Mouse (Mus musculus) liver, postnatal 0 days (tissue): ENCODE measurements around the gene Ptprd. TPM values are rescaled to one million over a fixed set of nuclear protein-coding genes. Genes with fewer than 3 reads are reported as not detected.
"Not testable (repeated sequence)": the region's sequence is repeated elsewhere in the genome, so short reads cannot be mapped to it uniquely, and the experiment has no call there.

Experiments
- ATAC-seq: fragments of 200-750 bp; cut with Nextera tagmentation; 2 replicates; pipeline ENCODE4 v1.8.0; 2017; ENCODE audit warnings: mild to moderate bottlenecking, moderate library complexity
- DNase-seq: peaks from one replicate; pipeline ENCODE4 v3.0.0-alpha.2; 2016
- H3K27ac ChIP-seq: fragments of 300-500 bp; sonication (generic); 2 replicates; pipeline ENCODE4 v1.5.1; 2014; ENCODE audit warnings: antibody characterized with exemption, moderate library complexity, mild to moderate bottlenecking, low read depth
- H3K27me3 ChIP-seq: fragments of 300-500 bp; sonication (generic); 2 replicates; pipeline ENCODE4 v1.6.1; 2014; ENCODE audit warnings: low read length, control low read depth, mixed read lengths; ENCODE audit not compliant: insufficient read depth
- H3K36me3 ChIP-seq: fragments of 300-500 bp; sonication (generic); replicated peaks from 2 replicates; pipeline ENCODE4 v1.6.1; 2014; ENCODE audit warnings: mild to moderate bottlenecking, control low read depth, low read length, moderate library complexity, mixed read lengths; ENCODE audit not compliant: insufficient read depth
- H3K4me1 ChIP-seq: fragments of 300-500 bp; sonication (generic); 2 replicates; pipeline ENCODE4 v1.6.1; 2014; ENCODE audit warnings: antibody characterized with exemption, mild to moderate bottlenecking, control low read depth; ENCODE audit not compliant: insufficient read depth
- H3K4me2 ChIP-seq: fragments of 300-500 bp; sonication (generic); 2 replicates; pipeline ENCODE4 v1.6.1; 2014; ENCODE audit warnings: low read depth, mild to moderate bottlenecking, low read length, moderate library complexity, mixed read lengths
- H3K4me3 ChIP-seq: fragments of 300-500 bp; sonication (generic); 2 replicates; pipeline ENCODE4 v1.5.1; 2014; ENCODE audit warnings: low read depth, low read length
- H3K9ac ChIP-seq: fragments of 300-500 bp; sonication (generic); replicated peaks from 2 replicates; pipeline ENCODE4 v1.6.1; 2014; ENCODE audit warnings: mild to moderate bottlenecking, moderate library complexity
- H3K9me3 ChIP-seq: fragments of 300-500 bp; sonication (generic); 2 replicates; pipeline ENCODE4 v1.6.1; 2016; ENCODE audit warnings: mild to moderate bottlenecking, control low read depth, low read length, mixed read lengths
- CTCF ChIP-seq: sonication (generic); IDR thresholded peaks from 2 replicates; pipeline ENCODE4 v1.5.1; 2016; ENCODE audit warnings: antibody characterized with exemption, low read depth
- EP300 ChIP-seq: IDR thresholded peaks from 2 replicates; pipeline ENCODE4 v1.6.1; 2016; ENCODE audit warnings: antibody characterized with exemption, low read depth, mild to moderate bottlenecking
- WGBS: fragments of 180-500 bp; shearing (Covaris S2); extraction: QIAGEN DNeasy Blood & Tissue Kit; methylation state at CpG from one replicate; pipeline ENCODE4 v1.1.7; 2014; ENCODE audit not compliant: insufficient replicate concordance; 5-methylcytosine and 5-hydroxymethylcytosine counted together
- polyA plus RNA-seq: library from polyadenylated mRNA; unstranded; fragments of >200 nt; fragmentation: Nextera tagmentation; extraction: Ambion mirVana; gene quantifications from 2 replicates; pipeline ENCODE4 v1.2.1, GENCODE M21; 2015

The Ptprd gene
- polyA plus RNA-seq, 1 experiment from 2014 or later, result 9.3 TPM

GRCm38 (mm10) chr4:76044802-76045201 lies 2167.0 kb downstream of the Ptprd start:
- 70% methylated on average over 1 of the region's 1 CpGs for WGBS
- TF ChIP-seq CTCF (no peak), EP300 (no peak)
- Histone ChIP-seq H3K27me3 (no peaks in the 10 kb centered on the region), H3K4me3 (no peak overlapping the region), H3K4me2 (no peak overlapping the region), H3K4me1 (no peaks in the 10 kb centered on the region), H3K9ac (no peak overlapping the region), H3K9me3 (no peaks in the 10 kb centered on the region), H3K36me3 (no peaks in the 10 kb centered on the region), H3K27ac (no peak overlapping the region)
- DNase-seq, result no peak
- no peak for ATAC-seq

GRCm38 (mm10) chr4:76037178-76037577 lies 2174.6 kb downstream of the Ptprd start:
- H3K4me1 ChIP-seq, H3K27me3 ChIP-seq, DNase-seq, H3K36me3 ChIP-seq, H3K4me2 ChIP-seq, H3K9me3 ChIP-seq, H3K27ac ChIP-seq, H3K9ac ChIP-seq, H3K4me3 ChIP-seq, ATAC-seq: not testable (repeated sequence)
- WGBS, result 74% methylated on average over 4 of the region's 4 CpGs

GRCm38 (mm10) chr4:76025571-76026325 lies 2186.0 kb downstream of the Ptprd start:
- H3K27ac ChIP-seq, result no peak overlapping the region
- WGBS, result 73% methylated on average over 8 of the region's 8 CpGs
- no peaks in the 10 kb centered on the region for H3K27me3 ChIP-seq
- ATAC-seq, result no peak
- TF ChIP-seq CTCF, result no peak
- no peak for TF ChIP-seq EP300
- H3K4me1 ChIP-seq, result no peaks in the 10 kb centered on the region
- no peak overlapping the region for H3K4me3 ChIP-seq
- H3K9ac ChIP-seq, result no peak overlapping the region
- H3K9me3 ChIP-seq, result no peaks in the 10 kb centered on the region
- no peak for DNase-seq
- H3K4me2 ChIP-seq, result no peak overlapping the region
- H3K36me3 ChIP-seq, result no peaks in the 10 kb centered on the region

- no peak overlapping the region for H3K9ac ChIP-seq
- ATAC-seq (no peak), DNase-seq (no peak)
- no peaks in the 10 kb centered on the region for H3K4me1 ChIP-seq
- H3K36me3 ChIP-seq, result no peaks in the 10 kb centered on the region
- no peaks in the 10 kb centered on the region for H3K27me3 ChIP-seq
- no peak for TF ChIP-seq CTCF
- H3K4me3 ChIP-seq, result no peak overlapping the region
- no peak overlapping the region for H3K27ac ChIP-seq
- H3K4me2 ChIP-seq, result no peak overlapping the region
- no peaks in the 10 kb centered on the region for H3K9me3 ChIP-seq
- 66% methylated on average over 3 of the region's 3 CpGs for whole genome bisulfite sequencing
These were observed 2187.3 kb downstream of the Ptprd start for GRCm38 (mm10) chr4:76024502-76024821.

- TF ChIP-seq EP300 (no peak), CTCF (no peak)
- Histone ChIP-seq H3K4me3 (no peak overlapping the region), H3K27ac (no peak overlapping the region), H3K4me2 (no peak overlapping the region), H3K36me3 (no peaks in the 10 kb centered on the region), H3K9me3 (no peaks in the 10 kb centered on the region), H3K27me3 (no peaks in the 10 kb centered on the region), H3K4me1 (no peaks in the 10 kb centered on the region), H3K9ac (no peak overlapping the region)
- ATAC-seq (no peak), DNase-seq (no peak)
- 86% methylated on average over 13 of the region's 13 CpGs for WGBS
These were observed 2187.8 kb downstream of the Ptprd start for GRCm38 (mm10) chr4:76023756-76024501.

GRCm38 (mm10) chr4:76021670-76022069 lies 2190.1 kb downstream of the Ptprd start:
- no peaks in the 10 kb centered on the region for H3K4me1 ChIP-seq
- no peak overlapping the region for H3K4me2 ChIP-seq
- no peak overlapping the region for H3K4me3 ChIP-seq
- H3K9ac ChIP-seq, result no peak overlapping the region
- ATAC-seq (no peak), DNase-seq (no peak)
- no peak for TF ChIP-seq CTCF
- no peak for TF ChIP-seq EP300
- no peaks in the 10 kb centered on the region for H3K36me3 ChIP-seq
- no peak overlapping the region for H3K27ac ChIP-seq
- 78% methylated on average over 4 of the region's 4 CpGs for WGBS
- H3K27me3 ChIP-seq, result no peaks in the 10 kb centered on the region
- no peaks in the 10 kb centered on the region for H3K9me3 ChIP-seq
